Mouse (Mus musculus): ENCODE measurements around the gene Got2.
"Not testable (repeated sequence)": the region's sequence is repeated elsewhere in the genome, so short reads cannot be mapped to it uniquely, and the experiment has no call there.

Got2 gene

GRCm38 (mm10) chr8:95864851-95865250 is 23.5 kb downstream of the Got2 start:
- not testable (repeated sequence) for DNase-seq

GRCm38 (mm10) chr8:95863761-95864440 is 24.4 kb downstream of the Got2 start:
- not testable (repeated sequence) for DNase-seq

- no peak for DNase-seq
These were observed 34.2 kb downstream of the Got2 start for GRCm38 (mm10) chr8:95854174-95854573.

- DNase-seq, result peak; percentile 87 to 91
These were observed 35.1 kb downstream of the Got2 start, which contains the start of gene Slc38a7 for GRCm38 (mm10) chr8:95853102-95853843. Gene Slc38a7 (minus strand): TSS chr8:95853539.

- DNase-seq, result peak; percentile 63
These were observed 36.1 kb downstream of the Got2 start for GRCm38 (mm10) chr8:95852290-95852689.

GRCm38 (mm10) chr8:95850326-95850725 is 38.0 kb downstream of the Got2 start:
- DNase-seq, result no peak

GRCm38 (mm10) chr8:95848734-95849464 is 39.4 kb downstream of the Got2 start:
- DNase-seq, result no peak

- no peak for DNase-seq
These were observed 40.2 kb downstream of the Got2 start for GRCm38 (mm10) chr8:95848061-95848551.

- no peak for DNase-seq
These were observed 43.3 kb downstream of the Got2 start for GRCm38 (mm10) chr8:95845026-95845425.

GRCm38 (mm10) chr8:95843968-95844367 is 44.4 kb downstream of the Got2 start:
- DNase-seq, result no peak

GRCm38 (mm10) chr8:95841436-95841835 is 46.9 kb downstream of the Got2 start:
- DNase-seq, result no peak

- no peak for DNase-seq
These were observed 49.1 kb downstream of the Got2 start for GRCm38 (mm10) chr8:95839289-95839688.

- no peak for DNase-seq
These were observed 51.1 kb downstream of the Got2 start for GRCm38 (mm10) chr8:95837266-95837665.

- no peak for DNase-seq
These were observed 52.5 kb downstream of the Got2 start for GRCm38 (mm10) chr8:95835891-95836290.

GRCm38 (mm10) chr8:95833435-95833984 is 54.8 kb downstream of the Got2 start:
- DNase-seq, result peak; percentile 5 to 35

- peak; percentile 64 to 91 for DNase-seq
These were observed 55.5 kb downstream of the Got2 start for GRCm38 (mm10) chr8:95832603-95833434.

GRCm38 (mm10) chr8:95830144-95830543 is 58.2 kb downstream of the Got2 start:
- no peak for DNase-seq

- DNase-seq, result not testable (repeated sequence)
These were observed 63.2 kb downstream of the Got2 start, which contains the start of gene Sap18b for GRCm38 (mm10) chr8:95825162-95825561. Gene Sap18b (plus strand): TSS chr8:95825346.

- no peak for DNase-seq
These were observed 65.6 kb downstream of the Got2 start for GRCm38 (mm10) chr8:95822699-95823098.

- DNase-seq, result no peak
These were observed 66.3 kb downstream of the Got2 start for GRCm38 (mm10) chr8:95822096-95822495.

GRCm38 (mm10) chr8:95821266-95821665 is 67.1 kb downstream of the Got2 start:
- DNase-seq, result no peak

- no peak for DNase-seq
These were observed 70.1 kb downstream of the Got2 start for GRCm38 (mm10) chr8:95818211-95818610.
